Mouse (Mus musculus) liver, adult 10 weeks (tissue): ENCODE data around the gene 1190005I06Rik. TPM values are rescaled to one million over a fixed set of nuclear protein-coding genes. Genes with fewer than 3 reads are reported as not detected.

Experiments
- polyA plus RNA-seq: library from polyadenylated mRNA; stranded (reverse); fragments of 350-450 nt; fragmentation: Illumina TruSeq; extraction: RNeasy Lipid Tissue Mini Kit (QIAGEN cat#74804); gene quantifications from one replicate; pipeline ENCODE4 v1.2.3, GENCODE M21; 2014; ENCODE audit warnings: low read depth, low replicate concordance

1190005I06Rik gene
- polyA plus RNA-seq = not detected

DNA sequence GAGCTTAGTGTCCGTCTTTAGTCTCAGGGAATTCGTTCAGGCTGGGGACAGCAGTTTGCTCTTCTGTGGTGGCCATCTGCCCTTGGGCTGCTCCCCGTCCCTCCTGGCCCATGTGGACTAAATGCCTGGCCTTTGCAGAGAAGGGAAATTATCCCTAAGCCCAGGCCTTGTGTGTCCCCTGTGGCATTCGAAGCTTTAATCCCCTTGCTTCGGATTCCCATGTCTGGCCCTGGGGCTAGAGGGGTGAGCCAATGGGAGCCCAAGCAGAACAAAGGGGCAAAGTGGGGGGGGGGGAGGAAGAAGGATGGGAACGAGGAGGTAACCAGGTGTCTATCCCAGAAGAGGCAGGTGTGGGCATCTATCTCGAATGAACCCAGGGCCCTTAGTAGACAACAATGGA lies at the start of gene 1190005I06Rik:
Gene 1190005I06Rik, minus strand, starts transcription at position 101 of the 400 bp plus-strand sequence.

DNA sequence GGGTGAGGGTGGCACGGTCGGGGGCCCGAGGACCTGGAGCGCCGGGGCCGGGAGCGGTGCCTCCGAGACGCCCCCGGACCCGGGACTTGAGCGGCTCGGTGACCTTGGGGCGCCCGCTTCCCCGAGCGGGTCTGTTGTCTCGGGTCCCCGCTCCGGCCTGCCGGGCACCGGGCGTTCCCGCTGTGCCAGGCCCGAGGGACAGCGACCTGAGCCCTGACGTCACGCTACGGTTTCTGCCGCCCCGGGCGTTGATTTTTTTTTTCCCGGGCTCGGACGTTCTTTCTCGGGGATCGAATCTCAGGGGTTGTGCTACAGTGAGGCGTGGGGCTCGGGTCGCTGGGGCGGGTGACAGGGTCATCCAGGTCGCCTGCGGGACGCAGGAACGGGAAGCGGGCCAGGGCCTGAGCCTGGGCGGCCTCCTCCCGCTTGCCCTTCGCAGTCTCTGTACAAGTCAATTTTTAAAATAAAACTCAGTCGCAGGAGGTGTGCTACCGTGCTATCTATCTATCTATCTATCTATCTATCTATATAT lies 21.0 kb upstream of the 1190005I06Rik start, which contains the start of gene Emc8:
Gene Emc8, minus strand, starts transcription at position 200 of the 532 bp plus-strand sequence.

DNA sequence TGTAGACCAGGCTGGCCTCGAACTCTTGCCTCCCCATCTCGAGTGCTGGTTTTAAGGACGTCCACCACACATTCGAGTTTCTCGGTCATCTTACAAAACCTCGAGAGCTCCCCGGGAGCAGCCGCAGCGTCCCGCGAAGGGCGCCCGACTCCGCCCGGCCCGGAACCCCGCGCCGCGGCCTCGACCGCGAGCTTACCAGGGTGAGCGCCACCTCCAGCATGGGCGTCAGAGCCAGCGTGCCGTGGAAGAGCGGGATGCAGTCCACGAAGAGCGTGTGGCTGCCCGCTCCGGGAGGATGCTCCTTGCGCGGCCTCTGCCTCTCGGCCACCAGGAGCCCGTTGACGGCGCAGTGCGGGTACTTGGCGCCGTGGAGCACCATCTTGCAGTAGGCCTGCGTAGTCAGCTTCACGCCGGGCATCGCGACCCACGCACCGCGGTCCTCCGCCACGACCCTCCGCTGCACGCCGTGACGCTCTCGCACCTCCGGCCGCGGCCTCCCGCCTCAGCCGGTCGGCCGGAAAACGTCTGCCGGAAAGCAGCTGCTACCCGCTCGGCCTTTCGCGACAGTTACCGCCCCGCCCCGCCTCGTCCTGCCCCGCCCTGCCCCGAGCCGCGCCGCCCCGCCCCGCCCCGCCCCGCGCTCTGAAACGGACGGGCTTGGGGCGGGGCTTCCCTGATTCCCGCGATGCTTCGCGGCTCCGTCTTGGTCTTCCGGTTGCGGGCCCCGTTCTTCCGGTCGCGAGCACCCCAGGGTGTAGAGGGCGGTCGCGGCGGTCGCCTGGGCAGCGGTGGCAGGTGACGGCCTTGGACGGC lies 20.3 kb upstream of the 1190005I06Rik start, which contains the start of the genes Gm27021 and Cox4i1:
Gene Gm27021, minus strand, starts transcription at position 519 of the 813 bp plus-strand sequence.
Gene Cox4i1, plus strand, starts transcription at position 662 of the 813 bp plus-strand sequence.

DNA sequence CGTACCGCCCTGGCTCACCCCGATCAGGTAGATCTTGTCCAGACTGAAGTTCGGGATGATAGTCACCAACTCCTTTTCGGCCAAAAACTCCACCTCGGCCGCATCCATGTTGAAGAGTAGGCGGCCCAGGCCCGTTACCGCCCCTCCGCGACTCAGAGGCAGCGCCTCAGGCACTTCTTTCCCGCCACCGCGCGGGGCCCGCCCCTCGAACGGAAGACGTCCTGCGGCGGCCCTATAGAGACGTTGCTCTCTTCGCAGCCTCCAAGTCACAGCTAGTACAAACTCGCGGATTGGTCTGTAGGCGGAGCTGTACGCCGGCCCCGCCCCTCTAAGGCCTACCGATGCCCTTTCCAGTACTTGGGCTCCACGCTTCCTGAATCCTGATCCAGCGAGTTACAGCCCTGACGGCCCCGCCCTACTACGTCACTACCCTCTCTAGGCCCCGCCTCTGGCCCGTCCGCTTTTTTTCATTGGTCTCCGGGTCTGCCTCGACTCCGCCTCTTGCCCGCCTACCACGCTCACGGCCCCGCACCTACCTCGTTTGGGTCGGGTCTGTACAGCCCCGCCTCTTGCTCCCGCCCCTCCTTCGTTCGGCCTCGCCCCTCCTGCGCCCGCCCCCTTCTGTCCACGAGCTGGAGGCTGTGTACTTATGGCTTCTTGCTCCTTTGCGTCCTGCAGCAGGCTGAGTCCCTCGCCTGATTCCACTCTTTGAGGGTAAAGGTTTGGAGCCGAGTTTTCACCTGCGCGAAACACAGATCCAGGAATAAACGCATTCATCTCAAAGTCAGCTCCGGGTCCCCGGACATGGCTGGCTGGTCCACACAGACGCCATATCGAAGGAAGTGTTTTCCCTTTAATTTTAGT lies 58.3 kb downstream of the 1190005I06Rik start, which contains the start of gene Gins2:
Gene Gins2, minus strand, starts transcription at position 397 of the 864 bp plus-strand sequence.

Other genes starting within 250 kb of the 1190005I06Rik start
- not detected for gene Gins2, start 58.3 kb downstream of the 1190005I06Rik start, polyA plus RNA-seq
- not detected for gene Gm27021, start 20.4 kb upstream of the 1190005I06Rik start, polyA plus RNA-seq
- gene Cox4i1, start 20.6 kb upstream of the 1190005I06Rik start, polyA plus RNA-seq = 60.8 TPM
- gene Emc8, start 20.9 kb upstream of the 1190005I06Rik start, polyA plus RNA-seq = 3.6 TPM
- gene Irf8, start 88.7 kb upstream of the 1190005I06Rik start, polyA plus RNA-seq = 0.64 TPM